Mouse (Mus musculus) limb, embryonic 11.5 days (tissue): ENCODE results near the gene Gpd2. TPM values are rescaled to one million over a fixed set of nuclear protein-coding genes. Genes with fewer than 3 reads are reported as not detected.

Experiments
- ATAC-seq: fragments of 200-750 bp; cut with Nextera tagmentation; 2 replicates; pipeline ENCODE4 v1.8.0; 2017; ENCODE audit warnings: low read depth; ENCODE audit not compliant: insufficient number of reproducible peaks, low FRiP score, low TSS enrichment
- DNase-seq: peaks from one replicate; pipeline ENCODE4 v3.0.0-alpha.2; 2015; ENCODE audit warnings: low spot score
- H3K27ac ChIP-seq: fragments of 300-500 bp; sonication (generic); replicated peaks from 2 replicates; pipeline ENCODE4 v1.5.1; 2014; ENCODE audit warnings: low read depth, mild to moderate bottlenecking, low read length
- H3K27me3 ChIP-seq: fragments of 300-500 bp; sonication (generic); 2 replicates; pipeline ENCODE4 v1.6.1; 2014; ENCODE audit warnings: mild to moderate bottlenecking, low read length, mixed read lengths; ENCODE audit not compliant: control insufficient read depth, insufficient read depth
- H3K36me3 ChIP-seq: fragments of 300-500 bp; sonication (generic); 2 replicates; pipeline ENCODE4 v1.6.1; 2014; ENCODE audit warnings: mild to moderate bottlenecking, low read length, moderate library complexity, mixed read lengths; ENCODE audit not compliant: control insufficient read depth, insufficient read depth
- H3K4me1 ChIP-seq: fragments of 300-500 bp; sonication (generic); 2 replicates; pipeline ENCODE4 v1.6.1; 2014; ENCODE audit warnings: low read length, mixed read lengths; ENCODE audit not compliant: control insufficient read depth, insufficient read depth
- H3K4me2 ChIP-seq: fragments of 300-500 bp; sonication (generic); 2 replicates; pipeline ENCODE4 v1.6.1; 2014; ENCODE audit warnings: low read depth, mild to moderate bottlenecking, moderate library complexity; ENCODE audit not compliant: severe bottlenecking
- H3K4me3 ChIP-seq: fragments of 300-500 bp; sonication (generic); 2 replicates; pipeline ENCODE4 v1.5.1; 2014; ENCODE audit warnings: low read depth, low read length
- H3K9ac ChIP-seq: fragments of 300-500 bp; sonication (generic); 2 replicates; pipeline ENCODE4 v1.6.1; 2014; ENCODE audit warnings: mild to moderate bottlenecking, low read length
- H3K9me3 ChIP-seq: fragments of 300-500 bp; sonication (generic); 2 replicates; pipeline ENCODE4 v1.6.1; 2016; ENCODE audit warnings: low read length; ENCODE audit not compliant: control insufficient read depth
- WGBS: fragments of 180-500 bp; shearing (Covaris S2); extraction: QIAGEN DNeasy Blood & Tissue Kit; methylation state at CpG from one replicate; pipeline ENCODE4 v1.1.7; 2014; 5-methylcytosine and 5-hydroxymethylcytosine counted together
- polyA plus RNA-seq: library from polyadenylated mRNA; unstranded; fragments of >200 nt; fragmentation: Nextera tagmentation; extraction: Ambion mirVana; gene quantifications from 2 replicates; pipeline ENCODE4 v1.2.1, GENCODE M21; 2014

Gene Gpd2
- polyA plus RNA-seq, 1 experiment from 2014 or later: 19.1 TPM

DNA sequence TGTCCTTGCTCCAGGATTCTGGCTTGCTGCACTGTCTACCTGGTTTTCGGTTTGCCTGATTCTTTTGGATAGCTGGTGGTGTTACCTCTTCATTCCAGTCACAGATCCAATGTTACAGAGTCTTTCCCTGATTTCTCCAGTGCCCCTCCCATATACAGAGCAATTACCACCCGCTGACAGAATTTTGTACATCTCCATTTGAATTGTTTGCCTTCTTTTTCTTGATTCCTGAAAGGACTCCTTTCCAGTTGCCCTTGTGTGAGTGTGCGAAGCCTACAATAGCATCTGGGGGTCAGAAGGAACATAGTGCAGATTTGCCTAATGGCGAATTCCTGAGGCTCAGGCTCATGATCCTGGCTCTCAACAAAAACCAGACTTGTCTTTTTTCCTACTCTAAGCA, 157.6 kb downstream of the Gpd2 start:
- Histone ChIP-seq H3K9me3 (0 out of 2 replicates have a peak, but pooled peaks cover 3% of the 10 kb centered on the region), H3K27ac (no peak overlapping the region), H3K4me1 (no peaks in the 10 kb centered on the region), H3K36me3 (no peaks in the 10 kb centered on the region), H3K4me2 (no peak overlapping the region), H3K4me3 (no peak overlapping the region), H3K27me3 (no peaks in the 10 kb centered on the region), H3K9ac (no peak overlapping the region)
- no peak for ATAC-seq
- WGBS: 89% methylated on average over 4 of the region's 4 CpGs
- DNase-seq: no peak

DNA sequence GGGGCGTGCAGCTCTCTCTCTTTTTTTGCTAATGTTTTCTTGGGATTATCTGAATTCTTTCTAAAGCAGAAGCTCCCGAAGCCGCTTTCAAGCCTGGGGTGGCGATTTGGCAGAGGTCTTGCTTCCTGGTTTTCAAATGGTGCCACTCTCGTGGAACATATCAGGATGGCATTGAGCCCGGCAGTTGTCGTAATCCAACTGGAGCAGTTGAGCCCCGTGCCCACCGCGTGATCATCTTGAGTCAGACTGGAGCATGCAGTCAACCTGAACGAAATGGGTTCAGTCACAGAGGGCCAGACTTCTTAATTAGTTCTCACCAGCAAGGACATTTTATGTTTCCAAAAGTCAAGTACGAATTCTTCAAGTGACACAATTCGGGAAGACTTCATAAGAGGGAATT, 158.6 kb downstream of the Gpd2 start:
- no peaks in the 10 kb centered on the region for H3K9me3 ChIP-seq
- WGBS: 91% methylated on average over 13 of the region's 13 CpGs
- no peaks in the 10 kb centered on the region for H3K36me3 ChIP-seq
- H3K27me3 ChIP-seq: no peaks in the 10 kb centered on the region
- no peak overlapping the region for H3K4me3 ChIP-seq
- no peak for ATAC-seq
- H3K9ac ChIP-seq: no peak overlapping the region
- no peak overlapping the region for H3K4me2 ChIP-seq
- no peak for DNase-seq
- no peak overlapping the region for H3K27ac ChIP-seq
- no peaks in the 10 kb centered on the region for H3K4me1 ChIP-seq

DNA sequence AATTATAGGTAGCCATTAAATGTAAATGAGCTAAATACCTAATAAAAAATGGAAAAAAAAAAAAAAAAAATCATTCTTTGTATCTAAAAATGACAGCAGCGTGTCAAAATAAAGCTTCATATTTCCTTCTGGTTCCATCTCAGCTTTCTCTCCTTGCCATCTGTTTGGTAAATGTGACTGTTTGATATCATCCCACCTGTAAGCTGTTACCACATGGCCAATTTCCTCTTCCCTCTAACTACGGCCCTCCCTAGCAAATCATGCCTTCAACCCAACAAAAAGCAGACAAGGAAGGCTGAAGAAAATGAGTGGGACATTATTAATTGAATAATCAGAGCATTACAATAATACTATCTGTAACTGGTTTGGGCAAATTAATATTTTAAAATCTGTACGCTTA, 160.3 kb downstream of the Gpd2 start:
- no peak overlapping the region for H3K4me2 ChIP-seq
- DNase-seq (no peak), ATAC-seq (no peak)
- no peak overlapping the region for H3K27ac ChIP-seq
- no peaks in the 10 kb centered on the region for H3K4me1 ChIP-seq
- H3K36me3 ChIP-seq: no peaks in the 10 kb centered on the region
- 78% methylated on average over 3 of the region's 3 CpGs for WGBS
- H3K27me3 ChIP-seq: no peaks in the 10 kb centered on the region
- H3K4me3 ChIP-seq: no peak overlapping the region
- no peak overlapping the region for H3K9ac ChIP-seq
- no peaks in the 10 kb centered on the region for H3K9me3 ChIP-seq

DNA sequence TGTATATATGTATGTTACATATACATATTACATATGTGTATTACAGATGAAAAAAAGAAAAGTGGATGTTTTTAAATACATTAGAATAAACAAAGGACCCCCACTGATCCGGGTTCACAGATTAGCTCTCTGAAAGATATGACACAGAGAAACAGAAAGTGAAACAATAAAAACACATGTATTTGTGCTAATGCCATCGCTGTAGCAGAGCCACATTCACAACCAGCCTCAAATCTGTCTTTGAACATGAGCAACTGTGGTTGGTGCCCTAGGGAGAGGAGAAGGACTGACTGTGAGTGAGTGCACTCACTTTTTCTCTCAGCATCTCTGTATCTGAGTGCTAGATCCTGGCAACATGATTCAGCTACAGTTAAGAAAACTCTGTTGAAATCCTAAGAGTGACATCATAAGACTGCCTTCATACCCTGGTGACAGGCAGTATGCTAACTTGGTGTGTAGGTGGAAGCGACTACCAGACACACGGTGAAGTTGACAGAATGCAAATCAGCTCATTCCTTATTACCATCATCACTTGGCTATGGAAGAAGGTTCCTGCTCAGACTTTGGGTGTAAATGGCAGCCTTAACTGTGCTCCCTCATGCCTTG, 170.1 kb downstream of the Gpd2 start:
- no peak overlapping the region for H3K9ac ChIP-seq
- no peaks in the 10 kb centered on the region for H3K36me3 ChIP-seq
- H3K27me3 ChIP-seq: no peaks in the 10 kb centered on the region
- H3K4me2 ChIP-seq: no peak overlapping the region
- ATAC-seq (no peak), DNase-seq (no peak)
- H3K4me1 ChIP-seq: no peaks in the 10 kb centered on the region
- H3K27ac ChIP-seq: no peak overlapping the region
- no peaks in the 10 kb centered on the region for H3K9me3 ChIP-seq
- 83% methylated on average over 4 of the region's 4 CpGs for WGBS
- H3K4me3 ChIP-seq: no peak overlapping the region

DNA sequence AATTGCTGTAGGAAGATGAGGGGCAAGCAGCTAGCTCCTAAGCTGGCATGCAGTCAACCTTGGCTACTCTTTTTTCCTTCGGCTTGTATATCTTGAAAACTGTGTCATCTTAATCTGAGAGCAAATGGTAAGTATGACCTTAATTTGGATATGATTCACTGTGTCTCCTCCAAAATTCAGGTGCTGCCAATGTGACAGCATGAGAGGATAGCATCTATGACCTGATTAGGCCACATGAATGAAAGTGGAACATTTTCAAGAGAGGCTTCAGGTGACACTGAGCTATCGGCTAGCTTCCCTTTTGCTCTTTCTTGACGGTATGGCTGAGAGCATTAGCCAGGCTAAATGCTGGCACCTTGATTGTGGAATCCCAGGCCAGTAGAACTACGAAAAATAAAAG, 171.0 kb downstream of the Gpd2 start:
- Histone ChIP-seq H3K9ac (no peak overlapping the region), H3K36me3 (no peaks in the 10 kb centered on the region), H3K4me2 (no peak overlapping the region), H3K4me3 (no peak overlapping the region), H3K27ac (no peak overlapping the region), H3K4me1 (no peaks in the 10 kb centered on the region), H3K9me3 (no peaks in the 10 kb centered on the region), H3K27me3 (no peaks in the 10 kb centered on the region)
- WGBS: 89% methylated on average over 4 of the region's 4 CpGs
- ATAC-seq (no peak), DNase-seq (no peak)

DNA sequence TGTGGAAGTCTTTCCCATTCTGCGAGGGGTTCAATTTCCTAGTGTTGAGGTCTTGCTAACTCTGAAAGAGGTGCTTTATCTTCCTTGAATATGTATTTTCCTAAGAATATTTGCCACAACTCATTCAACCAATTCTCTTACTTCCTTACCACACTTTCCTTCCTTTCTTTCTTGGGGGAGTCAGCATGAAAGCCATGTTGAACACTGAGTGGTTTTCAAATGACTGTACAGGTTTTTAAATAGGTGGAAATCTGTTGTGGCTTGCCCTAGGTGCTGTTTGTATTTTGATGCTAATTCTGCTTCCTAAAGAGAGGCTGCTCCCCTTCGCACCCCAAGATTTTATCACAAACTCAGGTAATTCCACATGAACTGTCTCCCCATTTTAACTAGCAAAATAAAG, 174.1 kb downstream of the Gpd2 start:
- Histone ChIP-seq H3K4me1 (no peaks in the 10 kb centered on the region), H3K4me2 (no peak overlapping the region), H3K4me3 (no peak overlapping the region), H3K9ac (no peak overlapping the region), H3K9me3 (no peaks in the 10 kb centered on the region), H3K27ac (no peak overlapping the region), H3K36me3 (no peaks in the 10 kb centered on the region), H3K27me3 (no peaks in the 10 kb centered on the region)
- WGBS: 95% methylated on average over 2 of the region's 2 CpGs
- ATAC-seq (no peak), DNase-seq (no peak)

DNA sequence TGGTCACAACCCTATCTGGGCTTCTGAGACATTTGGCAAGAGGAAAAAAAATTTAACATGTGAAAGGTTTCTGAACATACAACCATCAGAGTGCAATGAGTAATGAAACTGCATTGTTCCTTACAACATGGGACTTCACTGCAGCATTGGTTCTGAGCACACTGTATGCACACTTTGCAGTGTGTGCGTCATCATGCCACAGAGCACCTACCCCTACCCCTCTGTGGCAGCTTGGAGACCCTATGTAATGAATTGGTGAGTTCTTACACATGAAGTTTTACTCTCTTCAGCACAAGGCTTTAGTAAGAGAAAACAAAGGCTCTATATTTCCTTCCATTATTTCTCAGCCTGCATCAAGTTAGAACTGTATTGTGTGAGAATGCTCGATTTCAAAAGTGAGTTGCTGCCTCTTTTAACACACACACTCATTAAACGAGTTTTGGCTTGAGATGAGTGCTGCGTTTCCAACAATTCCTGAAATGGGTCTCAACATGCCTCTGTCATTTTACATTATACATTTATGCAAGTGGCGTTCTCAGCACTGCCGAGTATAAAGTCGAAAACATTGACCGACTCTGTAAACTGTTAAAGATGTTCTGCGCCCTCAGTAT, 177.2 kb downstream of the Gpd2 start:
- Histone ChIP-seq H3K4me1 (no peaks in the 10 kb centered on the region), H3K4me2 (no peak overlapping the region), H3K4me3 (no peak overlapping the region), H3K9me3 (no peaks in the 10 kb centered on the region), H3K36me3 (no peaks in the 10 kb centered on the region), H3K27ac (no peak overlapping the region), H3K9ac (no peak overlapping the region), H3K27me3 (no peaks in the 10 kb centered on the region)
- DNase-seq: no peak
- no peak for ATAC-seq
- WGBS: 89% methylated on average over 9 of the region's 9 CpGs

DNA sequence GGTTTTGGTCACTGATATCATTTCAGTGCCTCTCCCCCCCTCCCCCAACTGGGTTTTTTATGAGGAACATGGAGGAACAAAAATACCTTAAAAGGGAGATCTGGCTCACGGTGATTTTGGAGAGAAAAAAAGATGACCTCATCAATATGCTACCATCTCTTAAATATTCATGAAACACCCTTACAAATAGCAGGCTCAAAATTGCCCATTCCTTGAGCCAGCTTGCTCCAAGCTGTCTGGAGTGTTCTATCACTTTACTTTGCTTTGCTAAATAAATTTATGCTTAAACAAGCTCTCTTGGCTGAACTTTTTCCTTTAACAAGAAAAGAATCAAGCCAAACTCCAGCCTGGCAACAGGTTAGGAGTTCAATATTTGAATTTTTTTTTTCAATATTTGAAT, 179.3 kb downstream of the Gpd2 start:
- no peak overlapping the region for H3K9ac ChIP-seq
- H3K4me2 ChIP-seq: no peak overlapping the region
- H3K27me3 ChIP-seq: no peaks in the 10 kb centered on the region
- no peak overlapping the region for H3K27ac ChIP-seq
- WGBS: 70% methylated on average over 1 of the region's 1 CpGs
- H3K4me1 ChIP-seq: no peaks in the 10 kb centered on the region
- ATAC-seq (no peak), DNase-seq (no peak)
- H3K9me3 ChIP-seq: no peaks in the 10 kb centered on the region
- no peaks in the 10 kb centered on the region for H3K36me3 ChIP-seq
- no peak overlapping the region for H3K4me3 ChIP-seq
